Mouse (Mus musculus): ENCODE results near the gene Myo1d. TPM values are rescaled to one million over a fixed set of nuclear protein-coding genes. Genes with fewer than 3 reads are reported as not detected.

Gene Myo1d
- polyA plus RNA-seq, 1 experiment from 2014 or later: 11.3 TPM

DNA sequence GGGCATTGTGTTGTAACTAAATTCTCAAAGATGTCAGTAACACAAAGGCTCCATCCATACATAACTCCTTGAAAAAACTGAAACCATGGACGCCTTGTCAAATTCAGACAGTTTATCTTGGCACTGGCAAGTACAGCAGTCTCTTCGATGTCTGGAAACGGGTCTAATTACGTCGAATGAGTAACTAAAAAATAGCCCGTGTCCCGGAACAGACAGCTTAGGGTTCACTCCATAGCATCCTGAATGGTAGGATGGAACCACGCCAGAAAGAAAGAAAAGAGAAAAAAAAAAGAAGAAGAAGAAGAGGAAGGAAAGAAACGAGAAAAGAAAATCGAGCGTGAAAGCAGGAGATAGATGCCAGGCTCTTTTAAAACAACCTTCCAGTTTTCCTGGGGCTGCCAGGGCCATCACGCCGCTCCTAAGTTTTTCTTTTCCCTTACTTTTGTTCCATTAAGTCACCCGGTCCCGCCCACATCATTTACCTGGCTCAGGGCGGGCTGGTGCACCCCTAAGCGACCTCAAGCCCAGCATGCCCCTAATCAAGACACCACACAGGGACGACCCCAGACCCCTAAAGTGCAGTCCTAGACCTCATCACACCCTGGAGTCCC, 804 bp downstream of the Myo1d start:
- H3K4me1 ChIP-seq (replicated peaks): peaks cover 12% of the 10 kb centered on the region
- H3K4me2 ChIP-seq: peak overlapping the region; percentile 96
- H3K9me3 ChIP-seq (replicated peaks): no peaks in the 10 kb centered on the region
- peak overlapping the region; percentile 80 for H3K9ac ChIP-seq
- peak overlapping the region; percentile 87 for H3K4me3 ChIP-seq
- no peak for ATAC-seq (ENCODE audit: insufficient number of reproducible peaks, low FRiP score)
- no peaks in the 10 kb centered on the region for H3K36me3 ChIP-seq
- 4% methylated on average over 18 of the region's 18 CpGs for WGBS
- H3K27ac ChIP-seq (ENCODE audit: poor library complexity, severe bottlenecking): peak overlapping the region; percentile 72
- H3K27me3 ChIP-seq (replicated peaks): 0 out of 2 replicates have a peak, but pooled peaks cover 5% of the 10 kb centered on the region

- Histone ChIP-seq H3K36me3 (no peaks in the 10 kb centered on the region), H3K4me1 (replicated peaks) (peaks cover 19% of the 10 kb centered on the region), H3K9me3 (replicated peaks) (no peaks in the 10 kb centered on the region), H3K27ac (ENCODE audit: poor library complexity, severe bottlenecking) (no peak overlapping the region), H3K27me3 (replicated peaks) (0 out of 2 replicates have a peak, but pooled peaks cover 5% of the 10 kb centered on the region), H3K4me3 (peak overlapping the region; percentile 2; the same call in 1 of the 2 replicates), H3K9ac (no peak overlapping the region), H3K4me2 (no peak overlapping the region)
- WGBS: 60% methylated on average over 6 of the region's 6 CpGs
- ATAC-seq (ENCODE audit: insufficient number of reproducible peaks, low FRiP score): no peak
Observed at GRCm38 (mm10) chr11:80778157-80778556, 1.7 kb downstream of the Myo1d start.

- no peak overlapping the region for H3K4me2 ChIP-seq
- 84% methylated on average over 2 of the region's 2 CpGs for WGBS
Observed at GRCm38 (mm10) chr11:80777708-80778107, 2.1 kb downstream of the Myo1d start.

GRCm38 (mm10) chr11:80775535-80775934, 4.3 kb downstream of the Myo1d start:
- Histone ChIP-seq H3K4me2 (no peak overlapping the region), H3K9ac (no peak overlapping the region), H3K4me1 (replicated peaks) (peaks cover 26% of the 10 kb centered on the region), H3K36me3 (no peaks in the 10 kb centered on the region), H3K4me3 (no peak overlapping the region), H3K27me3 (replicated peaks) (0 out of 2 replicates have a peak, but pooled peaks cover 5% of the 10 kb centered on the region), H3K27ac (ENCODE audit: poor library complexity, severe bottlenecking) (no peak overlapping the region), H3K9me3 (replicated peaks) (no peaks in the 10 kb centered on the region)
- ATAC-seq (ENCODE audit: insufficient number of reproducible peaks, low FRiP score): no peak
- WGBS: 66% methylated on average over 3 of the region's 3 CpGs

More at GRCm38 (mm10) chr11:80777708-80778107, 2.1 kb downstream of the Myo1d start:
- no peak overlapping the region for H3K27ac ChIP-seq (ENCODE audit: poor library complexity, severe bottlenecking)
- 0 out of 2 replicates have a peak overlapping the region, but pooled peaks have one; percentile 2 for H3K4me3 ChIP-seq
- ATAC-seq (ENCODE audit: insufficient number of reproducible peaks, low FRiP score): no peak
- H3K9ac ChIP-seq: no peak overlapping the region
- no peaks in the 10 kb centered on the region for H3K36me3 ChIP-seq
- 0 out of 2 replicates have a peak, but pooled peaks cover 5% of the 10 kb centered on the region for H3K27me3 ChIP-seq (replicated peaks)
- peaks cover 24% of the 10 kb centered on the region for H3K4me1 ChIP-seq (replicated peaks)
- no peaks in the 10 kb centered on the region for H3K9me3 ChIP-seq (replicated peaks)

DNA sequence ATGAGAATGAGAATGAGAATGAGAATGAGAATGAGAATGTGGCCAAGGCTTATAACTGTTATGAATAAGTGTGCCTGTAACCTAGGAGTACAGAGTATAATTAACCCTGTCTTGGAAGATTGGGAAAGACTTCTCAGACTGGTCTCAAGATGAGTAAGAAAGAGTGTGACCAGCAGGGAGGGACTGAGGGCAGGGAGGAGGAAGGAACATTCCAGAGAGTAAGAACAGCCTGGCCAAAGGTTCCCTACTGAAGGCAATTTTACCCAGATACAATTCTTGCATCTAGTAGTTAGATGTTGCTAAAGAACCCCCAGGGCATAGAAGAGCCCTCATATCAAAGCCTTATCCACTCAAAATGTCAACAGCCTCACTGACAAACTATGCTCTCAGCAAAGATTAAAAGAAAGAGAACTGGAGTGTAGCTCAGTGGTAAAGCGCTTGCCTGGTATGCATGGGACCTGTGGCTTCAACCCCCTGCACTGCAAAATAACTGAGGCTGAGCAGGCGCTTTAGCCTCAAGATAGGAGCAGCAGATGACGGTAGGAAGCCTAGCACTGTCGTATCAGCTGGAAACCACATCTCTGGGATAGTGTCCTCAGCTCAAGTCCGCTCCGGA, 7.1 kb downstream of the Myo1d start:
- H3K9ac ChIP-seq: no peak overlapping the region
- peaks cover 24% of the 10 kb centered on the region for H3K4me1 ChIP-seq (replicated peaks)
- peak overlapping the region; percentile 30; the same call in 1 of the 2 replicates for H3K27ac ChIP-seq (ENCODE audit: poor library complexity, severe bottlenecking)
- no peaks in the 10 kb centered on the region for H3K9me3 ChIP-seq (replicated peaks)
- H3K4me3 ChIP-seq: no peak overlapping the region
- no peaks in the 10 kb centered on the region for H3K36me3 ChIP-seq
- ATAC-seq (ENCODE audit: insufficient number of reproducible peaks, low FRiP score): no peak
- peak overlapping the region; percentile 31; the same call in 1 of the 2 replicates for H3K4me2 ChIP-seq
- 0 out of 2 replicates have a peak, but pooled peaks cover 5% of the 10 kb centered on the region for H3K27me3 ChIP-seq (replicated peaks)
- WGBS: 31% methylated on average over 6 of the region's 6 CpGs

- Histone ChIP-seq H3K9me3 (replicated peaks) (no peaks in the 10 kb centered on the region), H3K4me2 (no peak overlapping the region), H3K27ac (ENCODE audit: poor library complexity, severe bottlenecking) (no peak overlapping the region), H3K27me3 (replicated peaks) (0 out of 2 replicates have a peak, but pooled peaks cover 5% of the 10 kb centered on the region), H3K9ac (no peak overlapping the region), H3K4me3 (no peak overlapping the region), H3K36me3 (no peaks in the 10 kb centered on the region), H3K4me1 (replicated peaks) (peaks cover 30% of the 10 kb centered on the region)
- 78% methylated on average over 5 of the region's 5 CpGs for WGBS
- no peak for ATAC-seq (ENCODE audit: insufficient number of reproducible peaks, low FRiP score)
Observed at GRCm38 (mm10) chr11:80771596-80772250, 8.1 kb downstream of the Myo1d start.

DNA sequence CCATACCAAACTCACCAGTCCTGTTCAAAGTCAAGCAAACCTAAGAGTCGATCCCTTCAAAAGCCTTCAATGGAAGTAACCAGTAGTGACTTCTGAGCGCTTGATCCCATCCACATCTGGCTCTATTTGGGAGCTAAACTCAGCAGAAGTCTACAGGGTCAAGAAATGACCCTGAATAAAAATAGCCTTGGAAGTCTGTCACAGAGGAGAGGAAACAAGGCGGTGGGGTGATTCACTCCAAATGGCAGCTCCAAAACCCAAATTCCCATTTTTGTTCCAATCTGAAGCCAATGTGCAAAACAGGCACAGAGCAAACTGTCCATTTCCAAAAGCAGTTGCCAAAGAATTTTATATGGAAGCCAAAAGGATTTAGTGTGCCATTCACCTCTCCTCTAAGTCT, 8.6 kb downstream of the Myo1d start:
- Histone ChIP-seq H3K4me2 (no peak overlapping the region), H3K4me3 (no peak overlapping the region), H3K27ac (ENCODE audit: poor library complexity, severe bottlenecking) (no peak overlapping the region), H3K9me3 (replicated peaks) (no peaks in the 10 kb centered on the region), H3K9ac (no peak overlapping the region), H3K27me3 (replicated peaks) (0 out of 2 replicates have a peak, but pooled peaks cover 5% of the 10 kb centered on the region), H3K36me3 (no peaks in the 10 kb centered on the region), H3K4me1 (replicated peaks) (peaks cover 35% of the 10 kb centered on the region)
- 88% methylated on average over 3 of the region's 3 CpGs for WGBS
- ATAC-seq (ENCODE audit: insufficient number of reproducible peaks, low FRiP score): no peak

GRCm38 (mm10) chr11:80767320-80767617, 12.6 kb downstream of the Myo1d start:
- Histone ChIP-seq H3K4me1 (replicated peaks) (peaks cover 17% of the 10 kb centered on the region), H3K27me3 (replicated peaks) (no peaks in the 10 kb centered on the region), H3K9ac (no peak overlapping the region), H3K27ac (ENCODE audit: poor library complexity, severe bottlenecking) (no peak overlapping the region), H3K4me3 (no peak overlapping the region), H3K36me3 (no peaks in the 10 kb centered on the region), H3K4me2 (no peak overlapping the region), H3K9me3 (replicated peaks) (no peaks in the 10 kb centered on the region)
- WGBS: 66% methylated on average over 3 of the region's 3 CpGs
- ATAC-seq (ENCODE audit: insufficient number of reproducible peaks, low FRiP score): no peak

GRCm38 (mm10) chr11:80766472-80767319, 13.1 kb downstream of the Myo1d start:
- H3K9ac ChIP-seq: no peak overlapping the region
- WGBS: 60% methylated on average over 6 of the region's 6 CpGs
- H3K27me3 ChIP-seq (replicated peaks): no peaks in the 10 kb centered on the region
- H3K9me3 ChIP-seq (replicated peaks): no peaks in the 10 kb centered on the region
- H3K4me1 ChIP-seq (replicated peaks): peaks cover 17% of the 10 kb centered on the region
- no peak overlapping the region for H3K27ac ChIP-seq (ENCODE audit: poor library complexity, severe bottlenecking)
- H3K36me3 ChIP-seq: no peaks in the 10 kb centered on the region
- H3K4me3 ChIP-seq: no peak overlapping the region
- H3K4me2 ChIP-seq: no peak overlapping the region
- ATAC-seq (ENCODE audit: insufficient number of reproducible peaks, low FRiP score): no peak

GRCm38 (mm10) chr11:80766068-80766467, 13.8 kb downstream of the Myo1d start:
- H3K27ac ChIP-seq (ENCODE audit: poor library complexity, severe bottlenecking): no peak overlapping the region

More at GRCm38 (mm10) chr11:80766068-80766467, 13.8 kb downstream of the Myo1d start:
- H3K4me1 ChIP-seq (replicated peaks): peaks cover 17% of the 10 kb centered on the region
- WGBS: 84% methylated on average over 4 of the region's 4 CpGs
- no peak overlapping the region for H3K4me2 ChIP-seq
- ATAC-seq (ENCODE audit: insufficient number of reproducible peaks, low FRiP score): no peak
- H3K9me3 ChIP-seq (replicated peaks): no peaks in the 10 kb centered on the region
- H3K9ac ChIP-seq: no peak overlapping the region
- no peaks in the 10 kb centered on the region for H3K36me3 ChIP-seq
- H3K27me3 ChIP-seq (replicated peaks): no peaks in the 10 kb centered on the region
- no peak overlapping the region for H3K4me3 ChIP-seq
